Mouse (Mus musculus) forebrain, embryonic 11.5 days (tissue): ENCODE measurements at regions not wholly inside any gene's neighbourhood (a gene's known extent, or its start where the extent isn't known, plus 50 kb on each side); places are given as distances from the start of the nearest gene placed in this dataset.
A peak's percentile ranks its signal among the peaks of the same experiment; 100 is the strongest.

ENCODE experiments used
- ATAC-seq: fragments of 200-750 bp; cut with Nextera tagmentation; replicated peaks from 2 replicates; pipeline ENCODE4 v1.8.0; 2017; ENCODE audit warnings: moderate TSS enrichment; ENCODE audit not compliant: low FRiP score
- DNase-seq: peaks from one replicate; pipeline ENCODE4 v3.0.0-alpha.2; 2017; ENCODE audit warnings: low spot score
- H3K27ac ChIP-seq: fragments of 300-500 bp; sonication (generic); 2 replicates; pipeline ENCODE4 v1.5.1; 2014; ENCODE audit warnings: low read depth, low read length
- H3K27me3 ChIP-seq: fragments of 300-500 bp; sonication (generic); 2 replicates; pipeline ENCODE4 v1.6.1; 2014; ENCODE audit warnings: mild to moderate bottlenecking, low read length, mixed read lengths; ENCODE audit not compliant: control insufficient read depth, insufficient read depth
- H3K36me3 ChIP-seq: fragments of 300-500 bp; sonication (generic); 2 replicates; pipeline ENCODE4 v1.6.1; 2014; ENCODE audit warnings: mild to moderate bottlenecking, low read length, moderate library complexity, mixed read lengths; ENCODE audit not compliant: control insufficient read depth, insufficient read depth
- H3K4me1 ChIP-seq: fragments of 300-500 bp; sonication (generic); replicated peaks from 2 replicates; pipeline ENCODE4 v1.6.1; 2014; ENCODE audit warnings: low read length, mixed read lengths; ENCODE audit not compliant: control insufficient read depth, insufficient read depth
- H3K4me2 ChIP-seq: fragments of 300-500 bp; sonication (generic); 2 replicates; pipeline ENCODE4 v1.6.1; 2014; ENCODE audit warnings: low read depth, mild to moderate bottlenecking, low read length, moderate library complexity, mixed read lengths; ENCODE audit not compliant: severe bottlenecking
- H3K4me3 ChIP-seq: fragments of 300-500 bp; sonication (generic); 2 replicates; pipeline ENCODE4 v1.5.1; 2014; ENCODE audit warnings: low read depth, low read length
- H3K9ac ChIP-seq: fragments of 300-500 bp; sonication (generic); 2 replicates; pipeline ENCODE4 v1.6.1; 2014; ENCODE audit warnings: low read length
- H3K9me3 ChIP-seq: fragments of 300-500 bp; sonication (generic); 2 replicates; pipeline ENCODE4 v1.6.1; 2016; ENCODE audit warnings: low read length, mixed read lengths; ENCODE audit not compliant: control insufficient read depth
- WGBS: fragments of 180-500 bp; shearing (Covaris S2); extraction: QIAGEN DNeasy Blood & Tissue Kit; methylation state at CpG from one replicate; pipeline ENCODE4 v1.1.7; 2014; 5-methylcytosine and 5-hydroxymethylcytosine counted together

DNA sequence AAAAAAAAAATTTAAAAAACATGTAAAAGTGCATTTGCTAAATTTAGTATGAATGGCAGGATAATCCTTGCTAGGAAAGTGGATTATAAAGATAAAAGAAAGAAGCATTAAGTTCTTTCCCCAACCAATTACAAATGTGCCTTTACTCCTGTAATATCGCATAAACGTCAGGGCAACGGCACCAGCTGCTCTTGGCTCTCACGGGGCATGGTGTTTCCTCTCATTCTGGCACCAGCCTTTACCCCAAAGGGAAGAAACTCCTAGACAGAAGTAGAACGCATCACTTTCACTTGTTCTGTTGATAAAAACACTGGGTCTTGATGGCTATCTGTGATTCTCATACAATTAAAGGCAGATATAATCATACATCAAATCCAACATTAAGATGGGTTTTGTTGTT, 288.7 kb upstream of the Plscr5 start:
- H3K27me3 ChIP-seq = no peaks in the 10 kb centered on the region
- H3K4me1 ChIP-seq = no peaks in the 10 kb centered on the region
- no peak overlapping the region for H3K9ac ChIP-seq
- WGBS = 84% methylated on average over 5 of the region's 5 CpGs
- H3K9me3 ChIP-seq = no peaks in the 10 kb centered on the region
- H3K4me2 ChIP-seq = no peak overlapping the region
- H3K4me3 ChIP-seq = no peak overlapping the region
- no peak overlapping the region for H3K27ac ChIP-seq
- DNase-seq (no peak), ATAC-seq (no peak)
- no peaks in the 10 kb centered on the region for H3K36me3 ChIP-seq

GRCm38 (mm10) chr9:91900956-91901355, 291.8 kb upstream of the Plscr5 start:
- no peak for DNase-seq
- no peaks in the 10 kb centered on the region for H3K36me3 ChIP-seq
- no peak overlapping the region for H3K9ac ChIP-seq
- ATAC-seq = no peak
- H3K9me3 ChIP-seq = no peaks in the 10 kb centered on the region
- H3K4me1 ChIP-seq = no peaks in the 10 kb centered on the region
- H3K27ac ChIP-seq = no peak overlapping the region
- H3K4me2 ChIP-seq = no peak overlapping the region
- no peaks in the 10 kb centered on the region for H3K27me3 ChIP-seq
- no peak overlapping the region for H3K4me3 ChIP-seq

DNA sequence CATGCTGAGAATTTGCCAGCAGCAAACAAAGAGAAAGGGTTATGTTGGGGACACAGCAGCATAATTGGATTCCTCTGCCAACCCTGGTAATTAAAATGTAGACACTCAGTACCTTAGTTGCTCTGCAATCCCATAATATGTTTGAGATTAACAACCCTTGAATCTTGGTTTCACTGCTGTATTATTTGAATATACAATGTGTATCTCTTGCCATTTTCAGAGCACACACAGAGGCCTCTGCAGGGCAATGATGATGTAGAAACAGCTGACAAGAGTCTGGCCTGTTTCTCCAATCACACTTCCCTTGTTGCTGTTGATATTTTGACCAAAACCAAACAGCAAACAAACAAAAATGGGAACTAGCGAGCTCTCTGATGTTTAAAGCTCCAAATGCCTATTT, 315.9 kb upstream of the Plscr5 start:
- 79% methylated on average over 1 of the region's 1 CpGs for WGBS

DNA sequence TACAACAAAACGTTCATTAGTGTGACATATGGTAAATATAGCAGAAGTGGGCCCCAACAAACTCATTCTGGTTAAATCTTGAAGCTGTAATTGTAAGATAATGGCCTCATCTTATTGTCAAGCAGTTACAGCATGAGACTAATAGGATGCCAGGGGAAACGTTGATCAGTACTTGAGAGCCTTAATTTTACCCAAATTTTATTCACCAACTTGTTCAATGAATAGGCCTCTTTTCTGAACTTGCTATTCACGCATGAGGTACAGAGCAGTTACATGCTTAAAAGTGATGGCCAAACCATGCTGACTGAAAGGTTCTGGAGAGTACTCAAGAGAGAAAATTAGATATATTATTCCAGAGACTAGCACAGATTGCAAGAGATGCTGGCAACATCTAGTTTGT, 361.2 kb upstream of the Plscr5 start:
- Histone ChIP-seq H3K36me3 (no peaks in the 10 kb centered on the region), H3K4me2 (no peak overlapping the region), H3K9me3 (no peaks in the 10 kb centered on the region), H3K27ac (no peak overlapping the region), H3K9ac (no peak overlapping the region), H3K4me3 (no peak overlapping the region), H3K4me1 (no peaks in the 10 kb centered on the region), H3K27me3 (no peaks in the 10 kb centered on the region)
- DNase-seq (no peak), ATAC-seq (no peak)
- WGBS = 67% methylated on average over 3 of the region's 3 CpGs

More for the DNA sequence above, 315.9 kb upstream of the Plscr5 start:
- DNase-seq (no peak), ATAC-seq (no peak)
- Histone ChIP-seq H3K4me3 (no peak overlapping the region), H3K9ac (no peak overlapping the region), H3K4me2 (no peak overlapping the region), H3K27me3 (no peaks in the 10 kb centered on the region), H3K9me3 (no peaks in the 10 kb centered on the region), H3K36me3 (no peaks in the 10 kb centered on the region), H3K4me1 (no peaks in the 10 kb centered on the region), H3K27ac (no peak overlapping the region)

- H3K27ac ChIP-seq = no peak overlapping the region
- DNase-seq (no peak), ATAC-seq (no peak)
- H3K36me3 ChIP-seq = no peaks in the 10 kb centered on the region
- no peak overlapping the region for H3K4me3 ChIP-seq
- H3K9ac ChIP-seq = no peak overlapping the region
- WGBS = 68% methylated on average over 1 of the region's 1 CpGs
- no peaks in the 10 kb centered on the region for H3K9me3 ChIP-seq
- no peak overlapping the region for H3K4me2 ChIP-seq
- H3K27me3 ChIP-seq = no peaks in the 10 kb centered on the region
- no peaks in the 10 kb centered on the region for H3K4me1 ChIP-seq
Observed at GRCm38 (mm10) chr9:91823733-91824487, 368.8 kb upstream of the Plscr5 start.

GRCm38 (mm10) chr9:91818616-91819328, 374.0 kb upstream of the Plscr5 start:
- no peak overlapping the region for H3K4me3 ChIP-seq
- 0 out of 2 replicates have a peak overlapping the region, but pooled peaks have one; percentile 55 for H3K27ac ChIP-seq
- no peak overlapping the region for H3K4me2 ChIP-seq
- ATAC-seq = peak; percentile 95
- H3K4me1 ChIP-seq = no peaks in the 10 kb centered on the region
- H3K9ac ChIP-seq = no peak overlapping the region
- no peaks in the 10 kb centered on the region for H3K27me3 ChIP-seq
- DNase-seq = peak; percentile 75
- no peaks in the 10 kb centered on the region for H3K9me3 ChIP-seq
- H3K36me3 ChIP-seq = no peaks in the 10 kb centered on the region
- WGBS = 45% methylated on average over 13 of the region's 13 CpGs

DNA sequence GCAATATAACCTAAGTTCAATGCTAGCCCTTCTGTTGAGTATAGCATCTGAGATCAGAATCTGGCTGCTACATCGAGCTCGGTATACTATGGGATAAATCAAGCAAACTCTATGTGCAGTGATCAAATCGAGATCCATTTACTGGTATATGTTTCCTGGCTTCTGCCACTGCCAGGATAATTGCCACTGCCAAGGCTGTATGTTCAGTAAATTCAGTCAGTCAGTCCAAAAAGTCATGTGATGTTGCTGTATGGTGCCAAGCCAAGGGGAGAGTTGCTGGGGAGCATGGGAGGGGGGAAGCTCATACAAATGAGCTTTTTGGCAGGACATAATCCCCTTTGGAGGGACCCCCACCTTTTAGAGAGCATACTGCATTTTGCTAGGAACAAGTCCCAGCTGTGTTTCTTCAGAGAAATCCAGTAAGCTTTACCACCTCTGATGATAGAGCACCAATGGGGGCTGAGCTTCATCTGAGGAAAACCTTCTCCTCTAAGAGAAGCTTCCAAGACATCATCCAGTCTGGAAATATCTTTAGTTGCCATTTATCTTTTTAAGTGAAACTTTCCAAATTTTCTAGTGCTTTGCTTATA, 389.3 kb upstream of the Plscr5 start:
- H3K9ac ChIP-seq = no peak overlapping the region
- no peaks in the 10 kb centered on the region for H3K27me3 ChIP-seq
- ATAC-seq (no peak), DNase-seq (no peak)
- H3K4me1 ChIP-seq = no peaks in the 10 kb centered on the region
- 93% methylated on average over 3 of the region's 3 CpGs for WGBS
- H3K27ac ChIP-seq = no peak overlapping the region
- H3K36me3 ChIP-seq = no peaks in the 10 kb centered on the region
- no peak overlapping the region for H3K4me2 ChIP-seq
- H3K4me3 ChIP-seq = no peak overlapping the region
- H3K9me3 ChIP-seq = no peaks in the 10 kb centered on the region

GRCm38 (mm10) chr9:91798837-91799225, 393.9 kb upstream of the Plscr5 start:
- DNase-seq (no peak), ATAC-seq (no peak)
- Histone ChIP-seq H3K4me2 (no peak overlapping the region), H3K4me1 (no peaks in the 10 kb centered on the region), H3K27me3 (no peaks in the 10 kb centered on the region), H3K9me3 (no peaks in the 10 kb centered on the region), H3K4me3 (no peak overlapping the region), H3K9ac (no peak overlapping the region), H3K36me3 (no peaks in the 10 kb centered on the region), H3K27ac (no peak overlapping the region)
- 91% methylated on average over 4 of the region's 4 CpGs for WGBS
